Mouse (Mus musculus) ES-Bruce4 (cell line): Measurements from ENCODE around the gene Tbxas1.

ENCODE experiments used
- CTCF ChIP-seq: IDR thresholded peaks from one replicate; pipeline ENCODE4 v1.8.1; 2011; ENCODE audit warnings: low read depth, low read length
- EP300 ChIP-seq: IDR thresholded peaks from 2 replicates; pipeline ENCODE4 v1.6.1; 2011; ENCODE audit warnings: low read depth, low read length; ENCODE audit not compliant: insufficient read depth
- POLR2A ChIP-seq: IDR thresholded peaks from one replicate; pipeline ENCODE4 v1.8.1; 2011; ENCODE audit warnings: low read length; ENCODE audit not compliant: insufficient read depth

DNA sequence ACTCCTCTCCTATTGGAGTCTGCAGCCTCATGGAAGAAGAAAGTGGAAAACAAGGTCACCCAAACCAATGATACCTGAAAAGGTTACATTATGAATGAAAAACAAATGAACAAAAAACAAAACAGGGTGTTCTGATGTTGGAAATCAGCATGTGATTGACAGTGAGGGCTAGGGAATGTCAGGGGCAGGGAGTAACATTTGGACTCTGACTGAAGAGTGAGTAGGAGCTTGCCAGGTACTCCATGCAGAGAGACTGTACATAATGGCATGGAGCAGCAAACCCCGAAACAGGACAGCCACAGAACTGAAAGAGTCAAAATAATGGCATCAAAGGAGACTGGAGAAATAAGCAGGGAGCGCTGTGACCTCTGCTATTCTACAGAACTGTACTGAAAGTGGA, 14.9 kb upstream of the Tbxas1 start:
- TF ChIP-seq EP300 (no peak), CTCF (no peak), POLR2A (no peak)
